16 mouse cellular contexts compared by ENCODE assay signal in genomic region chr19:42204306-42204705, GRCm38 (mm10). TPM values are rescaled to one million over a fixed set of nuclear protein-coding genes. Genes with fewer than 3 reads are reported as not detected.
DNase-seq lines count a peak whose midpoint lies in the region; ATAC-seq and TF ChIP-seq lines count a peak whose summit lies in the region.
"Had no signal": no experiment of that assay in that cellular context is flagged by ENCODE, and none has a peak within 500 bp of the region (broad histone marks: within the 10 kb centered on the region; RNA-seq: fewer than 3 reads in every experiment).

No protein-coding gene starts in this region.

- H3K9ac ChIP-seq in liver, adult 2 months (ENCODE audit: low read depth, low read length), result no peak overlapping the region
- H3K9ac ChIP-seq in liver, embryonic 11.5 days (ENCODE audit: low read depth, low read length), result no peak overlapping the region
- H3K9ac ChIP-seq: heart, embryonic 13.5 days; liver, embryonic 14.5 days; midbrain, embryonic 12.5 days; stomach, embryonic 15.5 days had no signal

- peaks cover 8% of the 10 kb centered on the region for H3K27me3 ChIP-seq in liver, adult 2 months (ENCODE audit: control insufficient read depth, insufficient read depth, low read length)
- H3K27me3 ChIP-seq in liver, embryonic 11.5 days (replicated peaks; ENCODE audit: control insufficient read depth, insufficient read depth, low read length), result peaks cover 51% of the 10 kb centered on the region
- H3K27me3 ChIP-seq in limb, embryonic 10.5 days (ENCODE audit: low read depth, poor library complexity, severe bottlenecking), result peaks cover 81% of the 10 kb centered on the region

- no peak overlapping the region for H3K27ac ChIP-seq in liver, adult 2 months (replicated peaks; ENCODE audit: insufficient read depth, low read depth, low read length)
- no peak overlapping the region for H3K27ac ChIP-seq in liver, embryonic 11.5 days (ENCODE audit: low read depth, low read length)
- H3K27ac ChIP-seq in limb, embryonic 10.5 days, result no peak overlapping the region
- H3K27ac ChIP-seq: heart, embryonic 13.5 days; liver, embryonic 14.5 days; midbrain, embryonic 12.5 days; stomach, embryonic 15.5 days had no signal

- ATAC-seq in cerebellum, adult (ENCODE audit: insufficient number of reproducible peaks, low FRiP score, low TSS enrichment), result peak; percentile 78
- no peak for ATAC-seq in liver, embryonic 11.5 days (replicated peaks; ENCODE audit: low FRiP score)
- no peak for ATAC-seq in CD4-positive, CD25-positive, alpha-beta regulatory T cell, adult 4 months
- ATAC-seq: hindbrain, embryonic 16.5 days had no signal

- no peaks in the 10 kb centered on the region for H3K4me1 ChIP-seq in liver, adult 2 months (ENCODE audit: control insufficient read depth, insufficient read depth, low read length)
- 0 out of 2 replicates have a peak, but pooled peaks cover 4% of the 10 kb centered on the region for H3K4me1 ChIP-seq in liver, embryonic 11.5 days (replicated peaks; ENCODE audit: control insufficient read depth, insufficient read depth, low read length)
- peaks cover 35% of the 10 kb centered on the region for H3K4me1 ChIP-seq in limb, embryonic 10.5 days

- H3K4me3 ChIP-seq in liver, adult 2 months (ENCODE audit: insufficient read depth, low read depth, low read length), result no peak overlapping the region
- no peak overlapping the region for H3K4me3 ChIP-seq in liver, embryonic 11.5 days (ENCODE audit: low read depth, low read length)
- H3K4me3 ChIP-seq in limb, embryonic 10.5 days, result no peak overlapping the region
- H3K4me3 ChIP-seq: heart, embryonic 13.5 days; midbrain, embryonic 12.5 days; stomach, embryonic 15.5 days had no signal

- H3K79me2 ChIP-seq in liver, adult 2 months (ENCODE audit: control insufficient read depth, insufficient read depth, low read length), result no peaks in the 10 kb centered on the region

- TF ChIP-seq POLR2A in liver, adult 2 months (IDR thresholded peaks at IDR 0.05; ENCODE audit: extremely low read depth, insufficient read depth, low read length), result no peak

- intact Hi-C loops in heart, postnatal 10 days (cut with DNase I), result no loop called here

- no peak for DNase-seq in cerebellum, postnatal 4 days (ENCODE audit: low spot score in 2 of 2)
- DNase-seq in liver, adult 2 months (ENCODE audit: extremely low read depth, low read depth, low spot score), result peak; percentile 15
- no peak for DNase-seq in liver, embryonic 11.5 days (ENCODE audit: low spot score)
- peak; percentile 84 for DNase-seq in cerebellum, adult 8-10 months
- peak; percentile 22 to 33 for DNase-seq in heart, postnatal 10 days
- no peak for DNase-seq in limb, embryonic 10.5 days (ENCODE audit: low spot score)
- DNase-seq: kidney, postnatal 25 days; lung, postnatal 4 days; thymus, postnatal 14 days had no signal

- no peaks in the 10 kb centered on the region for H3K36me3 ChIP-seq in liver, adult 2 months (ENCODE audit: control insufficient read depth, insufficient read depth, low read length)
- no peaks in the 10 kb centered on the region for H3K36me3 ChIP-seq in liver, embryonic 11.5 days (ENCODE audit: control insufficient read depth, insufficient read depth, low read length)
- no peaks in the 10 kb centered on the region for H3K36me3 ChIP-seq in limb, embryonic 10.5 days
- H3K36me3 ChIP-seq: heart, embryonic 13.5 days; midbrain, embryonic 12.5 days; stomach, embryonic 15.5 days had no signal

- TF ChIP-seq CTCF in liver, adult 2 months (IDR thresholded peaks at IDR 0.05; ENCODE audit: low read depth, low read length), result no peak

- 62% methylated on average over 4 of the region's 4 CpGs for WGBS in liver, adult 2 months
- WGBS in liver, embryonic 11.5 days, result 77% methylated on average over 4 of the region's 4 CpGs
- 81% methylated on average over 4 of the region's 4 CpGs for WGBS in limb, embryonic 10.5 days

- no peak overlapping the region for H3K4me2 ChIP-seq in liver, embryonic 11.5 days
- H3K4me2 ChIP-seq: heart, embryonic 13.5 days; midbrain, embryonic 12.5 days; stomach, embryonic 15.5 days had no signal

- H3K9me3 ChIP-seq in liver, embryonic 11.5 days (ENCODE audit: control insufficient read depth, low read length), result no peaks in the 10 kb centered on the region
- no peaks in the 10 kb centered on the region for H3K9me3 ChIP-seq in limb, embryonic 10.5 days (replicated peaks)
- H3K9me3 ChIP-seq: heart, embryonic 13.5 days; midbrain, embryonic 12.5 days; stomach, embryonic 15.5 days had no signal

RNA-seq across cellular contexts. Expression of gene Sfrp5, which starts 2.3 kb away (rescaled TPM):
- total RNA-seq in liver, adult 2 months (2014; rRNA removed), result not detected in 2 replicates
- 0.12 TPM in 1 of 2 replicates, not detected in the other for polyA plus RNA-seq in liver, adult 2 months (2012; rRNA removed)
- polyA plus RNA-seq in liver, embryonic 11.5 days (2014; fragmentation: Nextera tagmentation; extraction: Ambion mirVana), result 3.5 and 5.2 TPM in 2 replicates
- 1 to 10 TPM; 1.0 to 2.3 TPM for total RNA-seq in heart, postnatal 10 days (2021)
- polyA plus RNA-seq in limb, embryonic 10.5 days (2016; fragmentation: Nextera tagmentation; extraction: Ambion mirVana), result 0.21 and 2.4 TPM in 2 replicates
- not detected for polyA plus RNA-seq in CD4-positive, CD25-positive, alpha-beta regulatory T cell, adult 4 months (2017; shearing (Covaris generic))
- polyA plus RNA-seq: midbrain, embryonic 12.5 days had no signal

RNA-seq across cellular contexts. Expression of gene Zfyve27, which starts 40.6 kb away (rescaled TPM):
- 11.1 and 13.4 TPM in 2 replicates for total RNA-seq in liver, adult 2 months (2014; rRNA removed)
- polyA plus RNA-seq in liver, adult 2 months (2012; rRNA removed), result 14.1 and 22.0 TPM in 2 replicates
- 15.2 and 15.8 TPM in 2 replicates for polyA plus RNA-seq in liver, embryonic 11.5 days (2014; fragmentation: Nextera tagmentation; extraction: Ambion mirVana)
- total RNA-seq in heart, postnatal 10 days (2021), result 10 to 100 TPM; 27.6 to 29.6 TPM
- polyA plus RNA-seq in limb, embryonic 10.5 days (2016; fragmentation: Nextera tagmentation; extraction: Ambion mirVana), result 27.6 and 30.8 TPM in 2 replicates
- polyA plus RNA-seq in CD4-positive, CD25-positive, alpha-beta regulatory T cell, adult 4 months (2017; shearing (Covaris generic)), result 10 to 100 TPM; 19.5 to 21.0 TPM

RNA-seq across cellular contexts. Expression of gene Golga7b, which starts 43.1 kb away (rescaled TPM):
- total RNA-seq in liver, adult 2 months (2014; rRNA removed), result not detected in 2 replicates
- polyA plus RNA-seq in liver, adult 2 months (2012; rRNA removed), result not detected in 2 replicates
- not detected in 2 replicates for polyA plus RNA-seq in liver, embryonic 11.5 days (2014; fragmentation: Nextera tagmentation; extraction: Ambion mirVana)
- total RNA-seq in heart, postnatal 10 days (2021), result under 1 TPM; 0.29 to 0.30 TPM
- polyA plus RNA-seq in limb, embryonic 10.5 days (2016; fragmentation: Nextera tagmentation; extraction: Ambion mirVana), result not detected in 2 replicates
- under 1 TPM in 1 of 2 experiments, not detected in 1; 0.15 TPM for polyA plus RNA-seq in CD4-positive, CD25-positive, alpha-beta regulatory T cell, adult 4 months (2017; shearing (Covaris generic))
- polyA plus RNA-seq: liver, embryonic 14.5 days had no signal

RNA-seq across cellular contexts. Expression of gene Marveld1, which starts 57.1 kb away (rescaled TPM):
- total RNA-seq in liver, adult 2 months (2014; rRNA removed), result 11.9 and 12.1 TPM in 2 replicates
- 25.7 and 29.8 TPM in 2 replicates for polyA plus RNA-seq in liver, adult 2 months (2012; rRNA removed)
- polyA plus RNA-seq in liver, embryonic 11.5 days (2014; fragmentation: Nextera tagmentation; extraction: Ambion mirVana), result 4.3 and 5.4 TPM in 2 replicates
- 10 to 100 TPM; 30.3 to 31.2 TPM for total RNA-seq in heart, postnatal 10 days (2021)
- 5.6 and 5.8 TPM in 2 replicates for polyA plus RNA-seq in limb, embryonic 10.5 days (2016; fragmentation: Nextera tagmentation; extraction: Ambion mirVana)
- polyA plus RNA-seq in CD4-positive, CD25-positive, alpha-beta regulatory T cell, adult 4 months (2017; shearing (Covaris generic)), result 1 to 10 TPM; 6.8 to 7.5 TPM

Comparison
In these comparisons a context has a peak if more than half of its experiments do, and no peak if none do; other contexts are left out.
1. DNase-seq: peak in liver, adult 2 months (single experiment), cerebellum, adult 8-10 months (single experiment) and heart, postnatal 10 days (2 of 2); none in cerebellum, postnatal 4 days (0 of 2), liver, embryonic 11.5 days (single experiment) and limb, embryonic 10.5 days (single experiment).